Mouse (Mus musculus) spleen, postnatal 36 days (tissue): Measurements from ENCODE around the gene Afap1.

Source experiments
- DNase-seq, 2 experiments: peaks; one replicate each; pipeline ENCODE4 v3.0.0; 2022; ENCODE audit warnings: low spot score in 2 of 2, mixed read lengths in 1 of 2

Gene Afap1

GRCm38 (mm10) chr5:35933059-35933458 is 39.9 kb downstream of the Afap1 start:
- DNase-seq: no peak

- DNase-seq: no peak
Measured at GRCm38 (mm10) chr5:35935939-35936338, 42.8 kb downstream of the Afap1 start.

GRCm38 (mm10) chr5:35938249-35939223 is 45.4 kb downstream of the Afap1 start:
- DNase-seq: no peak

- no peak for DNase-seq
Measured at GRCm38 (mm10) chr5:35939958-35940357, 46.8 kb downstream of the Afap1 start.

- DNase-seq: no peak
Measured at GRCm38 (mm10) chr5:35943541-35943940, 50.4 kb downstream of the Afap1 start.

GRCm38 (mm10) chr5:35946841-35947240 is 53.7 kb downstream of the Afap1 start:
- DNase-seq: no peak

- DNase-seq: no peak
Measured at GRCm38 (mm10) chr5:35947427-35947826, 54.3 kb downstream of the Afap1 start.

GRCm38 (mm10) chr5:35948225-35948975 is 55.3 kb downstream of the Afap1 start:
- no peak for DNase-seq

- no peak for DNase-seq
Measured at GRCm38 (mm10) chr5:35949061-35949460, 55.9 kb downstream of the Afap1 start.

- no peak for DNase-seq
Measured at GRCm38 (mm10) chr5:35950504-35950903, 57.4 kb downstream of the Afap1 start.

GRCm38 (mm10) chr5:35954055-35954718 is 61.1 kb downstream of the Afap1 start:
- no peak for DNase-seq

GRCm38 (mm10) chr5:35956268-35956667 is 63.1 kb downstream of the Afap1 start:
- no peak for DNase-seq

GRCm38 (mm10) chr5:35958681-35959080 is 65.6 kb downstream of the Afap1 start:
- DNase-seq: no peak

GRCm38 (mm10) chr5:35960168-35960567 is 67.0 kb downstream of the Afap1 start:
- no peak for DNase-seq

GRCm38 (mm10) chr5:35961271-35961670 is 68.2 kb downstream of the Afap1 start:
- DNase-seq: no peak

- no peak for DNase-seq
Measured at GRCm38 (mm10) chr5:35963635-35964034, 70.5 kb downstream of the Afap1 start.

GRCm38 (mm10) chr5:35965036-35965435 is 71.9 kb downstream of the Afap1 start:
- DNase-seq: no peak

- DNase-seq: no peak
Measured at GRCm38 (mm10) chr5:35969857-35970256, 76.7 kb downstream of the Afap1 start.

GRCm38 (mm10) chr5:35970380-35971105 is 77.4 kb downstream of the Afap1 start:
- DNase-seq: no peak

- DNase-seq: peak; percentile 40 to 45
Measured at GRCm38 (mm10) chr5:35971841-35972578, 78.9 kb downstream of the Afap1 start.

- DNase-seq: no peak
Measured at GRCm38 (mm10) chr5:35972739-35973138, 79.6 kb downstream of the Afap1 start.
